Mouse (Mus musculus): ENCODE data around the gene Taf7l. TPM values are rescaled to one million over a fixed set of nuclear protein-coding genes. Genes with fewer than 3 reads are reported as not detected.

The Taf7l gene
- total RNA-seq (2023) = not detected

DNA sequence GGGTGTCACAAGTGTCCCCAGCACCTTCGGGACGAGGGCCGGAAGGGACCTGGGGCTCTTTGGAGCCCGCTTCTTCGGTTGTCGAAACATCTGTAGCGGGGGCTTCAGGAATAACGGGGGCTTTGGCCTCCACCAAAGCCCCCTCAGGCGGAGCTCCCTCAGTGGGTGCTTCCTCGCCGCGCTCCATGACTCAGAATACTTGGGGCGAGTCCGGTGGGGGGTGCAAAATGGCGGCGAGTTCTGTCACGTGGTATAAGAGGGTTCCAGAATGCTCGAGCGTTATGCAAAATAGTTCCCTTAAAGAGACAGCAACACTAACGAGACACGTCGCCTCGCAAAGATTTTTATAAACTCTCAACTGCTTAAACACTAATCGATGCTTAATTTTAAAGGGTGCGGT, at the start of gene Taf7l:
TSS of gene Taf7l (minus strand) at position 201 of the 400 bp plus-strand sequence.

Other genes with a start within 250 kb of the Taf7l start
- gene Trmt2b, start 199.5 kb downstream of the Taf7l start, total RNA-seq (2023) = 17.7 TPM
- gene Tmem35a, start 181.3 kb downstream of the Taf7l start, total RNA-seq (2023) = 0.97 TPM
- 1.9 TPM for gene Cenpi, start 168.4 kb downstream of the Taf7l start, total RNA-seq (2023)
- not detected for gene Drp2, start 71.9 kb downstream of the Taf7l start, total RNA-seq (2023)
- gene Timm8a1, start 65.4 kb upstream of the Taf7l start, total RNA-seq (2023) = 11.3 TPM
- gene Btk, start 107.1 kb upstream of the Taf7l start, total RNA-seq (2023) = 9.3 TPM
- gene Rpl36a, start 109.2 kb upstream of the Taf7l start, total RNA-seq (2023) = 638 TPM
- 24.0 TPM for gene Gla, start 124.6 kb upstream of the Taf7l start, total RNA-seq (2023)
- gene Hnrnph2, start 124.7 kb upstream of the Taf7l start, total RNA-seq (2023) = 137 TPM
- 5.7 TPM for gene Armcx4, start 210.0 kb upstream of the Taf7l start, total RNA-seq (2023)
- gene Armcx1, start 241.5 kb upstream of the Taf7l start, total RNA-seq (2023) = 5.2 TPM